Comparison of ENCODE assay signal across 8 mouse cellular contexts in genomic region chr2:71055300-71056114, GRCm38 (mm10). TPM values are rescaled to one million over a fixed set of nuclear protein-coding genes. Genes with fewer than 3 reads are reported as not detected.
DNase-seq lines count a peak whose midpoint lies in the region; ATAC-seq and TF ChIP-seq lines count a peak whose summit lies in the region.

TSS of gene Dcaf17 (plus strand) at chr2:71055328.
TSS of gene Mettl8 (minus strand) at chr2:71055583.

- H3K36me3 ChIP-seq in heart, embryonic 12.5 days = peaks cover 16% of the 10 kb centered on the region
- 0 out of 2 replicates have a peak, but pooled peaks cover 1% of the 10 kb centered on the region for H3K36me3 ChIP-seq in kidney, postnatal 0 days (ENCODE audit: insufficient read depth, low read length)
- peaks cover 2% of the 10 kb centered on the region; the same call in 1 of the 2 replicates for H3K36me3 ChIP-seq in liver, embryonic 11.5 days (ENCODE audit: control insufficient read depth, insufficient read depth, low read length)
- peaks cover 10% of the 10 kb centered on the region; the same call in 1 of the 2 replicates for H3K36me3 ChIP-seq in stomach, embryonic 14.5 days (ENCODE audit: control insufficient read depth, insufficient read depth, low read length)

- H3K4me1 ChIP-seq in heart, embryonic 12.5 days (replicated peaks) = peaks cover 11% of the 10 kb centered on the region
- no peaks in the 10 kb centered on the region for H3K4me1 ChIP-seq in kidney, postnatal 0 days (replicated peaks; ENCODE audit: insufficient read depth, low read length)
- peaks cover 5% of the 10 kb centered on the region; the same call in 1 of the 2 replicates for H3K4me1 ChIP-seq in liver, embryonic 11.5 days (replicated peaks; ENCODE audit: control insufficient read depth, insufficient read depth, low read length)
- peaks cover 4% of the 10 kb centered on the region; the same call in 1 of the 2 replicates for H3K4me1 ChIP-seq in stomach, embryonic 14.5 days (ENCODE audit: control insufficient read depth, insufficient read depth, low read length)

- H3K4me2 ChIP-seq in heart, embryonic 12.5 days = peak within 1 kb of the TSS; percentile 67
- peak within 1 kb of the TSS; percentile 90 for H3K4me2 ChIP-seq in kidney, postnatal 0 days (ENCODE audit: low read length)
- peak within 1 kb of the TSS; percentile 86 for H3K4me2 ChIP-seq in liver, embryonic 11.5 days
- H3K4me2 ChIP-seq in stomach, embryonic 14.5 days (replicated peaks; ENCODE audit: low read depth, low read length) = peak within 1 kb of the TSS; percentile 76

- ATAC-seq in erythroid progenitor cell, adult 5-6 weeks (replicated peaks; ENCODE audit: low FRiP score, poor library complexity, severe bottlenecking) = peak; percentile 94
- ATAC-seq in heart, embryonic 12.5 days (ENCODE audit: insufficient number of reproducible peaks, low FRiP score) = peak; percentile 99
- ATAC-seq in kidney, postnatal 0 days (replicated peaks; ENCODE audit: low FRiP score, low read depth) = peak; percentile 98
- peak; percentile 97 for ATAC-seq in liver, embryonic 11.5 days (replicated peaks; ENCODE audit: low FRiP score)
- ATAC-seq in stomach, embryonic 14.5 days (ENCODE audit: insufficient number of reproducible peaks, insufficient read depth, low FRiP score, low read depth) = peak; percentile 97

- peak within 1 kb of the TSS; percentile 87 for H3K9ac ChIP-seq in heart, embryonic 12.5 days
- peak within 1 kb of the TSS; percentile 82 for H3K9ac ChIP-seq in kidney, postnatal 0 days (ENCODE audit: low read depth, low read length)
- peak within 1 kb of the TSS; percentile 95 for H3K9ac ChIP-seq in liver, embryonic 11.5 days (ENCODE audit: low read depth, low read length)
- peak within 1 kb of the TSS; percentile 78 for H3K9ac ChIP-seq in stomach, embryonic 14.5 days (replicated peaks; ENCODE audit: low read depth, low read length)

- H3K4me3 ChIP-seq in heart, embryonic 12.5 days = peak within 1 kb of the TSS; percentile 72
- H3K4me3 ChIP-seq in kidney, postnatal 0 days (replicated peaks; ENCODE audit: low read depth, low read length) = peak within 1 kb of the TSS; percentile 83
- H3K4me3 ChIP-seq in liver, embryonic 11.5 days (ENCODE audit: low read depth, low read length) = peak within 1 kb of the TSS; percentile 91
- peak within 1 kb of the TSS; percentile 85 for H3K4me3 ChIP-seq in stomach, embryonic 14.5 days (ENCODE audit: low read depth, low read length)

- peak; percentile 98 for DNase-seq in CD4-positive helper T cell, adult 2 months (ENCODE audit: low read depth, low spot score)
- DNase-seq in brain, embryonic 18.5 days (ENCODE audit: low read depth, low spot score) = peak; percentile 93
- peak; percentile 99 for DNase-seq in kidney, postnatal 0 days (ENCODE audit: low spot score)
- peak; percentile 90 for DNase-seq in liver, embryonic 11.5 days (ENCODE audit: low spot score)
- peak; percentile 98 for DNase-seq in naive thymus-derived CD4-positive, alpha-beta T cell, adult 2 months (ENCODE audit: low read depth)

- H3K9me3 ChIP-seq in heart, embryonic 12.5 days (replicated peaks) = no peaks in the 10 kb centered on the region
- H3K9me3 ChIP-seq in kidney, postnatal 0 days (replicated peaks; ENCODE audit: low read length) = no peaks in the 10 kb centered on the region
- H3K9me3 ChIP-seq in liver, embryonic 11.5 days (ENCODE audit: control insufficient read depth, low read length) = no peaks in the 10 kb centered on the region
- H3K9me3 ChIP-seq in stomach, embryonic 14.5 days (ENCODE audit: control insufficient read depth, low read depth, low read length) = no peaks in the 10 kb centered on the region

- under 1% methylated on average over 57 of the region's 57 CpGs for WGBS in heart, embryonic 12.5 days
- under 1% methylated on average over 56 of the region's 57 CpGs for WGBS in kidney, postnatal 0 days
- under 1% methylated on average over 56 of the region's 57 CpGs for WGBS in liver, embryonic 11.5 days
- WGBS in stomach, embryonic 14.5 days = under 1% methylated on average over 57 of the region's 57 CpGs

- no peaks in the 10 kb centered on the region for H3K27me3 ChIP-seq in heart, embryonic 12.5 days (replicated peaks)
- no peaks in the 10 kb centered on the region for H3K27me3 ChIP-seq in kidney, postnatal 0 days (ENCODE audit: insufficient read depth, low read length)
- H3K27me3 ChIP-seq in liver, embryonic 11.5 days (replicated peaks; ENCODE audit: control insufficient read depth, insufficient read depth, low read length) = no peaks in the 10 kb centered on the region
- H3K27me3 ChIP-seq in stomach, embryonic 14.5 days (ENCODE audit: control insufficient read depth, insufficient read depth, low read length) = no peaks in the 10 kb centered on the region

- peak; percentile 56 for TF ChIP-seq CTCF in kidney, postnatal 0 days (IDR thresholded peaks at IDR 0.05; ENCODE audit: low read depth)

- peak within 1 kb of the TSS; percentile 92 for H3K27ac ChIP-seq in heart, embryonic 12.5 days (ENCODE audit: poor library complexity, severe bottlenecking)
- peak within 1 kb of the TSS; percentile 97 for H3K27ac ChIP-seq in kidney, postnatal 0 days
- H3K27ac ChIP-seq in liver, embryonic 11.5 days (ENCODE audit: low read depth, low read length) = peak within 1 kb of the TSS; percentile 93
- peak within 1 kb of the TSS; percentile 93 for H3K27ac ChIP-seq in stomach, embryonic 14.5 days (ENCODE audit: low read length)

RNA-seq across cellular contexts. Expression of gene Dcaf17, which starts in this region (rescaled TPM):
- 0.84 and 3.6 TPM in 2 replicates for total RNA-seq in erythroid progenitor cell, adult 5-6 weeks (2015; ENCODE audit: low replicate concordance)
- 8.8 and 9.1 TPM in 2 replicates for total RNA-seq in erythroid progenitor cell, adult 5-6 weeks (2017; ENCODE audit: low replicate concordance)
- polyA plus RNA-seq in heart, embryonic 12.5 days (2016; fragmentation: Nextera tagmentation; extraction: Ambion mirVana) = 18.9 and 19.5 TPM in 2 replicates
- 27.3 and 33.6 TPM in 2 replicates for polyA plus RNA-seq in kidney, postnatal 0 days (2015; fragmentation: Nextera tagmentation; extraction: Ambion mirVana)
- 34.6 and 39.0 TPM in 2 replicates for polyA plus RNA-seq in liver, embryonic 11.5 days (2014; fragmentation: Nextera tagmentation; extraction: Ambion mirVana)
- polyA plus RNA-seq in stomach, embryonic 14.5 days (2014; fragmentation: Nextera tagmentation; extraction: Ambion mirVana) = 40.8 and 42.0 TPM in 2 replicates

RNA-seq across cellular contexts. Expression of gene Mettl8, which starts in this region (rescaled TPM):
- 12.3 and 17.6 TPM in 2 replicates for total RNA-seq in erythroid progenitor cell, adult 5-6 weeks (2015; ENCODE audit: low replicate concordance)
- total RNA-seq in erythroid progenitor cell, adult 5-6 weeks (2017; ENCODE audit: low replicate concordance) = 7.3 and 28.8 TPM in 2 replicates
- 11.6 and 13.3 TPM in 2 replicates for polyA plus RNA-seq in heart, embryonic 12.5 days (2016; fragmentation: Nextera tagmentation; extraction: Ambion mirVana)
- 14.5 and 15.7 TPM in 2 replicates for polyA plus RNA-seq in kidney, postnatal 0 days (2015; fragmentation: Nextera tagmentation; extraction: Ambion mirVana)
- 21.9 and 24.1 TPM in 2 replicates for polyA plus RNA-seq in liver, embryonic 11.5 days (2014; fragmentation: Nextera tagmentation; extraction: Ambion mirVana)
- 20.0 and 22.3 TPM in 2 replicates for polyA plus RNA-seq in stomach, embryonic 14.5 days (2014; fragmentation: Nextera tagmentation; extraction: Ambion mirVana)

Comparison
In these comparisons a context has a peak if more than half of its experiments do, and no peak if none do; other contexts are left out.
1. Peak in every context shown above with its lines: DNase-seq, ATAC-seq, H3K4me3 ChIP-seq and H3K27ac ChIP-seq.